Mouse (Mus musculus): ENCODE results near the gene Cfl2. TPM values are rescaled to one million over a fixed set of nuclear protein-coding genes. Genes with fewer than 3 reads are reported as not detected.

Cfl2 gene
- polyA plus RNA-seq, 1 experiment from 2014 or later: 350 TPM

DNA sequence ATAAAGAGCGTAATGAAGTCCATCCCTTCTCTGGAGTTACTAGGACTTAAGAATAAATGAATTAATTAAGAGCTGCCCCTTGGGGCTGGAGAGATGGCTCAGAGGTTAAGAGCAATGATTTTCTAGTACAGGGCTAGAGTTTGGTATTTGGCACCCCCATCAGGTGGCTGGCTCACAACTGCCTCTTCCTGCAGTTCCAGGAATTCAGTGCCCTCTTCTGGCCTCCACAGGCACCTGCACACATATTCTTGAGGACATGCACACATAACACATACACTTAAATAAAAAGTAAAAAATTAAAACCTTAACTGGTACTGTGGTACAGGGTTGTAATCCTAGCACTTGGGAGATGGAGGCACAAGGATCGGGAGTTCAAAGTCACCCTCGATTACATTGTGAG, 37.5 kb downstream of the Cfl2 start:
- no peaks in the 10 kb centered on the region for H3K27me3 ChIP-seq
- H3K4me2 ChIP-seq (replicated peaks): no peak overlapping the region
- no peak overlapping the region for H3K4me3 ChIP-seq
- no peaks in the 10 kb centered on the region for H3K36me3 ChIP-seq
- H3K4me1 ChIP-seq: no peaks in the 10 kb centered on the region; the same call in 1 of the 2 replicates
- H3K9me3 ChIP-seq: no peaks in the 10 kb centered on the region
- no peak for ATAC-seq (replicated peaks)
- no peak overlapping the region for H3K9ac ChIP-seq (replicated peaks)
- WGBS: 96% methylated on average over 3 of the region's 3 CpGs
- H3K27ac ChIP-seq (replicated peaks): no peak overlapping the region

DNA sequence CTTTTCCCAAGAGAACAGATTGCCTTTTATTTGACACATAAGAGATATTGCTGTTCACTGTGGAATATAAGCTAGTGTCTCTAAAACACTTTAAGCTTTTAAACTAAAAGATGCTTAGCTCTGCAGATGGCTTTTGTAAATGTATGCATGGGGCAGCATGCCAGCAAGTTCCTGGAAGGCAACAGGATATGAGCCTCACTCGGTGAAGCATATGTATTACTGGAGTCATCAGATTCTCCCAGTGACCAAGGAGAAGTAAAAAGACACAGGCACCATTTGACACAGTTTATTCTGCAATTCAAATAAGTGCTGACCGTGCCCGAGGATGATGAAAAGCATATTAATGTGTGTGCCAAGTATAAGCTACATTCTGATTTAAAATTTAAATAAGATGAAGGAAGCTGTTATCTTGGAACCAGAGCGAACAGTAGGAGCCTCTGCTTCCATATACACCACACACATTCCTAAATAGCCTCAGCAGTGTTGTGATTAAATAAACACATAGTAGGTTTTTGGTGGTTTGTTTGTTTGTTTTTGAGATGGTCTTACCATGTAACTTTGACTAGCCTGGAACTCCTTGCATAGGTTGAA, 39.7 kb downstream of the Cfl2 start:
- Histone ChIP-seq H3K9ac (replicated peaks) (no peak overlapping the region), H3K27ac (replicated peaks) (0 out of 2 replicates have a peak overlapping the region, but pooled peaks have one; percentile 18), H3K27me3 (no peaks in the 10 kb centered on the region), H3K9me3 (no peaks in the 10 kb centered on the region), H3K4me2 (replicated peaks) (no peak overlapping the region), H3K4me3 (no peak overlapping the region), H3K36me3 (no peaks in the 10 kb centered on the region), H3K4me1 (no peaks in the 10 kb centered on the region; the same call in 1 of the 2 replicates)
- peak; percentile 81 for ATAC-seq (replicated peaks)
- WGBS: 35% methylated on average over 4 of the region's 4 CpGs

DNA sequence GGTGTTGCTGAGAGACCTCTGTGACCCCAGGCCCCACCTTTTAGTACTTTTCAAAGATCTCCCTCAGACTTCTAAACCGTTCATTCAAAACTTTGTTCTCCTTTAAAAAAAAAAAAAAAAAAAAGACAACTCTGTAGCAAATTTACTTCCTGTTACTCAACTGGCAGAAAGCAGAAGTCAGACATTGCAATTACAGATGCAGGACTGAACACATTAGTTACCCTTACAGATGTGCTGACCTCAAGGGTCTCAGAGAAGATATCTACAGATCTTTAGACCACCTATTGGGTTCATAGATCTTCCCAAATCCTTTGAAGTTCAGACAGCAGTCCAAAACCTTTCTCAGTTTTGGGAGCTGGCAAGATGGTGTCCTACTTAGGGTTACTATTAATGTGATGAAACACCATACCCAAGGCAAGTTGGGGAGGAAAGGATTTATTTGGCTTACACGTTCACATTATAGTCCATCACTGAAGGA, 42.0 kb downstream of the Cfl2 start:
- Histone ChIP-seq H3K4me1 (no peaks in the 10 kb centered on the region; the same call in 1 of the 2 replicates), H3K9me3 (no peaks in the 10 kb centered on the region), H3K9ac (replicated peaks) (no peak overlapping the region), H3K36me3 (no peaks in the 10 kb centered on the region), H3K4me3 (no peak overlapping the region), H3K4me2 (replicated peaks) (no peak overlapping the region), H3K27ac (replicated peaks) (no peak overlapping the region), H3K27me3 (no peaks in the 10 kb centered on the region)
- 48% methylated on average over 2 of the region's 2 CpGs for WGBS
- no peak for ATAC-seq (replicated peaks)

GRCm38 (mm10) chr12:54819181-54819935, 43.3 kb downstream of the Cfl2 start:
- no peak for ATAC-seq (replicated peaks)
- Histone ChIP-seq H3K36me3 (no peaks in the 10 kb centered on the region), H3K4me3 (no peak overlapping the region), H3K9me3 (no peaks in the 10 kb centered on the region), H3K9ac (replicated peaks) (no peak overlapping the region), H3K27me3 (no peaks in the 10 kb centered on the region), H3K27ac (replicated peaks) (no peak overlapping the region), H3K4me2 (replicated peaks) (no peak overlapping the region), H3K4me1 (no peaks in the 10 kb centered on the region; the same call in 1 of the 2 replicates)
- WGBS: 71% methylated on average over 6 of the region's 6 CpGs

DNA sequence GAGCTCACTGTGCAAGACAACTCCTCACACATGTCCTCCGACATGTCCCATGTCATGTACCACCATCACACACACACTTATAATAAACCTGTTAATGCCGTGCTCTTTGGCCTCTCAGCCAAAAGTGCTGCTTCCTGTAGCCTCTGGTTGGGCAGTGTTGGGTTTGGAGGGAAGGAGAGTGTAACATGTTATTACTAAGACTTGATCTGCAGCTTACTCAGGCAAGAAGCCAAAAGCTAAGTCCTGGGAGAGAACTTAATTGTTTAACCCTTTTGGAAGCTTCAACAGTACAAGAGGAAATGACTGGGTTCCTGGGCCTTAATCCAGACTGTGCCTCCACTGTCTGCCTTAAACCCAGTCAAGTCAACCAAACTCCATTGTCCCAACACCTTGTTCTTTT, 52.5 kb downstream of the Cfl2 start:
- Histone ChIP-seq H3K36me3 (no peaks in the 10 kb centered on the region), H3K4me1 (no peaks in the 10 kb centered on the region), H3K9ac (replicated peaks) (no peak overlapping the region), H3K27ac (replicated peaks) (no peak overlapping the region), H3K4me2 (replicated peaks) (no peak overlapping the region), H3K9me3 (no peaks in the 10 kb centered on the region), H3K4me3 (no peak overlapping the region), H3K27me3 (no peaks in the 10 kb centered on the region)
- WGBS: 88% methylated on average over 2 of the region's 2 CpGs
- no peak for ATAC-seq (replicated peaks)

Other genes starting within 250 kb of the Cfl2 start
- gene Sptssa, start 206.3 kb downstream of the Cfl2 start, polyA plus RNA-seq (2015; fragmentation: Nextera tagmentation; extraction: Ambion mirVana): 156 and 171 TPM in 2 replicates
- 90.8 and 94.2 TPM in 2 replicates for gene Eapp, start 167.0 kb downstream of the Cfl2 start, polyA plus RNA-seq (2015; fragmentation: Nextera tagmentation; extraction: Ambion mirVana)
- gene Snx6, start 67.2 kb downstream of the Cfl2 start, polyA plus RNA-seq (2015; fragmentation: Nextera tagmentation; extraction: Ambion mirVana): 157 and 164 TPM in 2 replicates
- not detected in 2 replicates for gene Gm20403, start 123.7 kb upstream of the Cfl2 start, polyA plus RNA-seq (2015; fragmentation: Nextera tagmentation; extraction: Ambion mirVana)
- 15.2 and 18.5 TPM in 2 replicates for gene Baz1a, start 151.5 kb upstream of the Cfl2 start, polyA plus RNA-seq (2015; fragmentation: Nextera tagmentation; extraction: Ambion mirVana)
- 33.6 and 36.4 TPM in 2 replicates for gene 2700097O09Rik, start 217.2 kb upstream of the Cfl2 start, polyA plus RNA-seq (2015; fragmentation: Nextera tagmentation; extraction: Ambion mirVana)
- 203 and 213 TPM in 2 replicates for gene Srp54a, start 217.4 kb upstream of the Cfl2 start, polyA plus RNA-seq (2015; fragmentation: Nextera tagmentation; extraction: Ambion mirVana)

Data from forebrain, embryonic 15.5 days (tissue).